Mouse (Mus musculus): ENCODE data around the gene Sult2b1.

Sult2b1 gene

DNA sequence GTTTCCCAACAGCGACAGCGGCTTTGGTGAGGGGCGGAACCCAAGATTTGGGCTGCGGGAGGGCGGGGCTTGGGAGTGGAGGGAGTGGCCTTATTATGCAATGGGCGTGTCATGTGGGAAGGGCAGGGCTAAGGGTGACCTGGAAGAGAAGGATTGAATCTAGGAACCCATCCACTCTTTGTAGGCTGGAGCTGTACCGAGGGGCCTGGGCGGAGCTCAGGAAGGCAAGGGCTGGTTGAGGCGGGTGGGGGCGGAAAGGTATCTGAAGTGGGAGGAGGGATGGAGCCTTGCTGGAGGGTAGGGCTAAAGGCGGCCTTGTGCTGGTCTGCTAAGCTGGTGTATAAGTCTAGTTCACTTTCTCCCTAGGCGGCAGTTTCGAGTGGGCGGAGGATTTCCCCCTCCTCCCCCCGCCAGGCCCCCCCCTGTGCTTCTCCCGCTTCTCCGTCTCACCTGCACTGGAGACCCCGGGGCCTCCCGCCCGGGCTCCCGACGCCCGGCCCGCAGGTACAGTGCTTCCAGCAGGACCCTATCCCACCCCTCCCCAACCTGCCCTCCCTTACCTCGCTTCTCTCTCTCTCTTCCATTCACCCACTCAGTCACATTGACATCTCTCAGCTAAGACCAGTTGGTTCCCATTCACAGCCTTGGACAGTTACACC, 16.2 kb upstream of the Sult2b1 start:
- no peak for DNase-seq (ENCODE audit: low spot score)

DNA sequence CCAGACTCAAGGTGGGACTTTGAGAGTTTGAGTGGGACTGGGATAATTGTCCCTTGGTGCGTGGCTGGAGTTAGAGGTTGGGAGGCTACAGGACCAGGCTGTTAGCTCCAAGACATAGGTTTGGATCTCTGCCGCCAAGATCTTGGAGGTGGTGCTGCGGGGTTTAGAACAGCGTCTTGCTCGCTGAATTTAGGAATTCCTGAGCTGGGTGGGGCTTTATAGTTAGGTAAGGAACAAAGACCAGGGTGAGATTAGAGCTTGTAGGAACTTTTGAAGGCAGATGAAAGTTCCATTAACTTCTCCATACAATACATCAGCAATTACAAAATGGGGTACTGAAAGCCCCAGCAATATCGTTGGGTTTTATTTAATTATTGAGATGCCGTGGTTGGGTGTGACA, 15.5 kb upstream of the Sult2b1 start:
- DNase-seq (ENCODE audit: low spot score), result no peak

DNA sequence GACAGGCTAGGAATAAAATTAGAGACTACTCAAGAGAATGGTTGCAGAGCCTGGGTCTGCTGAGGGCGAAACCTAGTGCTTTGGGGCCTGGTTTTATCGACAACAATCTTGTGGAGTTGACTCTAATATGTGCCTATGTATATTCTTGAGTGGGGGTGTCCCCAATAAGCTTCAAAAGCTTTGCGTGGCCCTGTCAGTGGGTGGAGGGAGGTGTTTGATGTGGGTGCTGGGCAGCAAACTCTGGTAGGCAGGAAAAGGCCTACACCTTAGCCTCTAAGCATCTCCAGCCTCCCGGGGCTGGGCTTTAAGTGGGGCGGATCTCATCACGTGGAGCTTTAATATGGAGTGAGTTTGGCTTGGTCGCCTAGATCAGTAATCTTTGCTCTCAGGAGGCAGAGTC, 14.5 kb upstream of the Sult2b1 start:
- no peak for DNase-seq (ENCODE audit: low spot score)

DNA sequence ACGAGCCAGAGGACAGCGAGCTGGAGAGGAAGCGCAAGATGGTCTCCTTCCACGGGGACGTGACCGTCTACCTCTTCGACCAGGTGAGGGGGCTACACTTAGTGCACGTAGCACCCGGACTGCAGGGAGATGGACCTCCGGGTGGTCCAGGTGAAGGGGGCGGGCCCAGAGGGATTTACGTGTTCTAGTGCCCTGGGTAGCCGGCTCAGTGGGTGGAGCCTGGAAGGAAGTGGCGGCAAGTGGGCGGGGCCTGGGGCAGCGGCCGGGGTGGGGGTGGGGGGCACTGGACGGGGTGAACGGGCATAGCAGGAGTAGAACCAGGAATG, 14.0 kb upstream of the Sult2b1 start:
- no peak for DNase-seq (ENCODE audit: low spot score)

DNA sequence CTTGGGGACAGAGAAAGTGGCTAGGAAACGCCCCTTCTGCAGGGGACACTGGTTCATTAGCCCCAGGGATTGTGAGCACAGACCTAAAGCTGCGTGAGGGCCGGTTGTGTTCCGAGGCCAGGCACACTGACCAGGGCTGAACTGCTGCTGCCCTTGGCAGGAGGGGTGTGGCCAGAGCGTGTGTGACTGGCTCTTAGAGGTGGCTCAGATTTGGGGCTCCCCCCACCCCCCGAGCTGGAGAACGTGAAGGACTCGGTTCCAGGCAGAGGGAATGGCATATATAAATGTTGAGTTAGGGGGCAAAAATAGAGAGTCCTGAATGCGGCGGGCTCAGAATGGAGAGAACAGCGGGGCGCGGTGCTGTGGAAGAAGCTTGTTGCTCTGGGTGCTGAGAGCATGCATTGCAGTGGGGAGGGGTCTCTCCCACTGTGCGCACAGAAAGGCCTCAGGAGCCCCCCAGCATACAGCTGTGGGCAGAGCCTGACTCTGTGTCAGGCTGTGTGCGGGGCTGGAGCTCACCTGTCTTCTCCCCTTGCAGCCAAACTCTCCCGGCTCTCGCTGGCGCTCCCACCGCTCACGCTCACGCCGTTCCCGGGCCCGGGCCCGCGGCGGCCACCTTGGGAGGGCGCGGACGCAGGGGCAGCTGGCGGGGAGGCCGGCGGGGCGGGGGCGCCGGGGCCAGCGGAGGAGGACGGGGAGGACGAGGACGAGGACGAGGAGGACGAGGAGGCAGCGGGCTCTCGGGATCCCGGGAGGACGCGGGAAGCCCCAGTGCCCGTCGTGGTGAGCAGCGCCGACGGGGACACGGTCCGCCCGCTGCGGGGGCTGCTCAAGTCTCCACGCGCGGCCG, 13.4 kb upstream of the Sult2b1 start:
- no peak for DNase-seq (ENCODE audit: low spot score)

DNA sequence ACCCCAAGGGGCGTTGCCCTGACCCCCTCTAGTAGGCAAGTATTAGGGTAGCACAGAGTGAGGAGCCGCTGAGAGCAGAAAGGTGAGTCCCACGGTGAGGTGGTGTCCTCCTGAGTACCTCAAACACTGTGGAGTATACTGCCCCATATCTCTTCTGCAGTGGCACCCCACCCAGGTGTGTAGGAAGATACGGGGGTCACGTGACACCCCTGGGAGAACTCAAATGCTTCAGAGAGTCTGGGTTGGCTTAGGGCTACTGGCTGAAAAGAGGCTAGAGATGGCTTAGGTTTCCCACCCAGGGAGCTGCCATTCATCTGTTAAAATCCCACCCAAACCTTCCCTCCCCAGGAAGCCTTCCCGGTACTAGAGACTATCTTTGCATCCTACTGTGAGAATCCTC, 12.5 kb upstream of the Sult2b1 start:
- DNase-seq (ENCODE audit: low spot score), result no peak

DNA sequence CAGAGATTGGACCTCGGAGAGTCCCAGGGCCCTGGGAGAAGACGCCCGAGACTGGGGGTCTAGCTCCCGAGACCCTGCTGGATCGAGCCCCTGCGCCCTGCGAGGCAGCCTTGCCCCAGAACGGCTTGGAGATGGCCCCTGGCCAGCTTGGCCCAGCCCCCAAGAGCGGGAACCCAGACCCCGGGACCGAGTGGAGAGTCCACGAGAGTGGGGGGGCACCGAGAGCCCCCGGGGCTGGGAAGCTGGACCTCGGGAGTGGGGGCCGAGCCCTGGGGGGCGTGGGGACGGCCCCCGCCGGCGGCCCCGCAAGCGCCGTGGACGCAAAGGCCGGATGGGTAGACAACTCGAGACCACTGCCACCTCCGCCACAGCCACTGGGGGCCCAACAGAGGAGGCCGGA, 10.5 kb upstream of the Sult2b1 start:
- DNase-seq (ENCODE audit: low spot score), result no peak

DNA sequence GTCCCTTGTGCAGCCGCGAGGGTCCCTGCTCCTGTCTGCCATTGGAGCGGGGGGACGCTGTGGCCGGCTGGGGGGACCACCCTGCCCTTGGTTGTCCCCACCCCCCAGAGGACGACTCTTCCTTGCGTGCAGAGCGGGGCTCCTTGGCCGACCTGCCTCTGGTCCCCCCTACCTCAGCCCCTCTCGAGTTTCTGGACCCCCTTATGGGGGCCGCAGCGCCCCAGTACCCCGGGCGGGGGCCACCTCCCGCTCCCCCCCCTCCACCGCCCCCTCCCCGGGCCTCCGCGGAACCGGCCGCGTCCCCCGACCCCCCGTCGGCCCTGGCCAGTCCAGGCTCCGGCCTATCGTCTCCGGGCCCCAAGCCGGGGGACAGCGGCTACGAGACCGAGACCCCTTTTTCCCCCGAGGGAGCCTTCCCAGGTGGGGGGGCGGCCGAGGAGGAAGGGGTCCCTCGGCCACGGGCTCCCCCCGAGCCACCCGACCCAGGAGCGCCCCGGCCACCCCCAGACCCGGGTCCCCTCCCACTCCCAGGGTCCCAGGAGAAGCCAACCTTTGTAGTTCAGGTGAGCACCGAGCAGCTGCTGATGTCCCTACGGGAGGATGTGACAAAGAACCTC, 9.6 kb upstream of the Sult2b1 start:
- no peak for DNase-seq (ENCODE audit: low spot score)

DNA sequence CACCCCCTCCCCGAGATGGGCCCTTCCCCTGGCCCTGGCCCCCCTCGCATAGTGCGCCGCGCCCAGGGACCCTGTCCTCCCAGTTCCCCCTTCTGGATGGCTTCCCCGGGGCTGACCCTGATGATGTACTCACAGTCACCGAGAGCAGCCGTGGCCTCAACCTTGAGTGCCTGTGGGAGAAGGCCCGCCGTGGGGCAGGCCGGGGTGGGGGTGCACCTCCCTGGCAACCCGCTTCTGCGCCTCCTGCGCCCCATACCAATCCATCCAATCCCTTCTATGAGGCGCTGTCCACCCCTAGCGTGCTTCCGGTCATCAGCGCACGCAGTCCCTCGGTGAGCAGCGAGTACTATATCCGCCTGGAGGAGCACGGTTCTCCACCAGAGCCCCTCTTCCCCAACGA, 8.8 kb upstream of the Sult2b1 start:
- DNase-seq (ENCODE audit: low spot score), result no peak

DNA sequence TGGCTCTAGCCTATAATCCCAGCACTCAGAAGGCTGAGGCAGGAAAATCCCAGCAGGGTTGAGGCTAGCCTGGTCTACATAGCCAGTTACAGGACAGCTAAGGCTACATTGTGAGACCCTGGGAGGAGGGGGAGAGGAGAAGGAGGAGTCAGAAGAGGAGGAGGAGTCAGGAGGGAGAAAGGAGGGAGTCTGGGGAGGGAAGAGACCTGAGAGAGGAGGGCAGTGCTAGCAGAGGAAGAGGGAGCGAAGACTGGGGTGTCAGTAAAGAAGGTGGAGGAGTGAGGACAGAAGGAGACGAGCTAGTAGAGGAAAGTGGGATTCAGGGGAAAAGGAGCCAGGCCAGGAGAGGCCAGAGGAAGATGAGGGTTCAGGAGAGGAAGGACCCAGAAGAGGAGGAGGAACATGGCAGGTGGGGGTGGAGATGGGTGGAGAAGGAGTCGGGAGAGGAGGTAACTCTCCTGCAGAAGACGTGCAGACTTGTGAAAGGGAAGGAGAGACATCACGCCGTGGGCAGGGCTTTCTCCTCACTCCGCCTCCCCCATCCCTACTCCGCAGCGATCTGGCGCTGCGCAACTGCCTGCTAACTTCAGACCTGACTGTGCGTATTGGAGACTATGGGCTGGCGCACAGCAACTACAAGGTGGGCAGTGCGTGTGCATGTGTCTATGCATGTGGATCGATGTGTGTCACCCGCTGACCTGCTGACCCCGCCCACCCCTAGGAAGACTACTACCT, 7.5 kb upstream of the Sult2b1 start:
- DNase-seq (ENCODE audit: low spot score), result no peak

DNA sequence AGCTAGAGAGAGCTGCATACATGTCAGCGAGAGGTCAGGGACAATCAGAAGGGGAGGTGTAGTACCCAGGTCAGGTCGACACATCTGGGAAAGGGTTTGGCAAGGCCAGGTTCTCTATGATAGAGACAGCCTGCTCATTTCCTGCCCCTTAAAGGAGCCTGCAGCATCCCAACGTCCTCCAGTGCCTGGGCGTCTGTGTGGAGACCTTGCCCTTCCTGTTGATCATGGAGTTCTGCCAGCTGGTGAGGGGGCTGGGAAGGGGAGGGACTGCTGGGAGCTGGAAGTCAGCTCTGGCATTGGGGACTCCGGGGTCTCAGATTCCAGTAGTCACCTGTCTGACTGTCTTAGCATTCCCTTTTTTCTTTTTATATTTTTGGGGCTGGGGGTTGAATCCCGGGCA, 6.3 kb upstream of the Sult2b1 start:
- DNase-seq (ENCODE audit: low spot score), result no peak

DNA sequence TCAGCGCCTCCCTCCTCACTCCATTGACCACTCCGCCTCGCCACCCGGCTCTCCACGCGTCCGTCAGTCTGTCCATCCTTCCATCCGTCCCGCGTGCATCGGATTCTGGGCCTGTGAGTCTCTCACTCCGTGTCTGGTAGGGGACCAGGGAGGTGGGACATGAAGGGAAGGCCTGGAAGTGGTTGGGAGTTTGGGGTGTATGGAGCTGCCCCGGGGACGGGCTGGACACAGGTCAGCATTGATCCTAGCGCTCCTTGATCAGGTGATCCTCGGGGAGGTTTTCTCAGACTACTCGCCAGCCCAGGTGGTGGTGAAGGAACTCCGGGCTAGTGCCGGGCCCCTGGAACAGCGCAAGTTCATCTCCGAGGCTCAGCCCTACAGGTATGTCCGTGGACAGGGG, 3.2 kb upstream of the Sult2b1 start:
- no peak for DNase-seq (ENCODE audit: low spot score)

DNA sequence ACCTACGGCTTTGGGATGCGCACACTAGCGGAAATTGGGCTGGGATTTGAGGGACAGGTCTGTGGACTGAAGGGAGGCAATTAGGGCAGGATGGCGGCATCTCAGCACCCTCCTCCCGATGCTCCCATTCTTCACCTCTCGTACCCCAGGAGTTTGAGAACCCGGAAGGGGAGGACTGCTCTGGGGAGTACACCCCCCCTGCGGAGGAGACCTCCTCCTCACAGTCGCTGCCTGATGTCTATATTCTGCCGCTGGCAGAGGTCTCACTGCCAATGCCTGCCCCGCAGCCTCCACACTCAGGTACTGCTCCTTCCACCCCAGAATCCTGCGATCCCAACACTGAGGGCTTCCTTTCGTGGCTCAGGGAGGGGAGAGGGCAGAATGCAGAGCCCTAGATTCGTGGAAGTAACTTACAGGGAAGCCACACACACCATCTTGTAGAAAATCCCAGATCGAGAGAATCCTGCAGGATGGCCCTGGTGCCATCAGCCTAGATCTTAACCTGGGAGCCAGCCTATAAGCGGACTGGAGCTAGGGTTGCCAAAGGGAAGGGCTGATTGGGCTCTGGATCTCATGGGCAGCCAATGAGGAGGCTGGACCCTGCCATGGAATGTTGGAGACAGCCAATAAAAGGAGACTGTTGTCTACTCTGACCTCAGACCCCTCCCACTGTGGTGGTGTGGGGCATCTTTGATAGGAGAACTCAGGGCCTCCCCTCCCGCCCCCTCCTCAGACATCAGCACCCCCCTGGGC, 2.4 kb upstream of the Sult2b1 start:
- DNase-seq (ENCODE audit: low spot score), result no peak

DNA sequence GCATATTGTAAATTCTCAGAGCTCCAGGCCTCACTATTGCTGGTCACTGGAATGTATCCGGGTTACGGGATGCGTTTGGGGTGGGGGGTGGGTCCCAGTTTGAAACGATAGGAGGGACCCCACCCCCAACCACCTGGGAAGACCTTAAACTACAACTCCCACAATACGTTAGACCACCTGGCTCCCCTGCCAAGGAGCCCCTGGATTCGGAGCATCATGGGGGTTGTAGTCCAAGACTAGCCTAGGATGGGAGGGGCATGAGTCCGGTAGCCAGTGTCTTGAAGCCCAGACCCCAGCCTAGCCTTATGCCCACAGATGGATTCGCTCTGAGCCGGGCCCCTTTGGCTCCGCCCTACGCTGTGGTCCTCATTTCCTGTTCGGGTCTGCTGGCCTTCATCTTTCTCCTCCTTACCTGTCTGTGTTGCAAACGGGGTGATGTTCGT, 1.7 kb upstream of the Sult2b1 start:
- no peak for DNase-seq (ENCODE audit: low spot score)

DNA sequence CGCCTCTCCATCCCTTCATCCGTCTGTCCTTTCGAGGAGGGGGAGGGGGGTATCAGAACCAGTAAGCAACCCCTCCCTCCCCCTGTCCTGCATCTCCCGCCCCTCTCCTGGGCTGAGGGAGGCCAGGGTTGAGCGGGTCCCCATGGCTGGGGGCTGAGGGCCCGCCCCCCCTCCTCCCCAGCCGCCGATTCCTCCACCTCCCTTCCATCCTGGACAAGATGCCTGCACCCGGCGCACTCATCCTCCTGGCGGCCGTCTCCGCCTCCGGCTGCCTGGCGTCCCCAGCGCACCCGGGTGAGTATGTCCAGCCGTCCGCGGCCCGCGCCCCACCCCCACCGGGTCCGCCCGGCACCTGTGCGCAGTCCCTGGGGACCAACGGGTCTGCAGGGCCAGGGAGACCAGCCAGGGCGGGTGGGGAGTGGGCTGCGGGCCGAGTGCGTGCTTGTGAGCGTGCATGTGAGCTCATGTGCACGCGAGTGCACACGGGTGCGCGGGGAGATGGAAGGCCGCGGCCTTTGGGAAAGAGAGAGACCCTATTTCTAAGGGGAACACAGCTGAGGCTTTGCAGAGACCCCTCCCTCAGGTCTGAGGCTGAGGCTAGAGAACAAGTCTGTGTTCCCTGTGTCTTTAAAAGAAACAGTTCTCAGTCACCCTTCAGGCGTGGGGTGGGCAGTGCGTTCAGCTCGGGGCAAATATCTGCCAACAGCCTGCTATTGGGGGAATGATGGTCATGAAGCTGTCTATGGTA, 1.1 kb upstream of the Sult2b1 start:
- no peak for DNase-seq (ENCODE audit: low spot score)

DNA sequence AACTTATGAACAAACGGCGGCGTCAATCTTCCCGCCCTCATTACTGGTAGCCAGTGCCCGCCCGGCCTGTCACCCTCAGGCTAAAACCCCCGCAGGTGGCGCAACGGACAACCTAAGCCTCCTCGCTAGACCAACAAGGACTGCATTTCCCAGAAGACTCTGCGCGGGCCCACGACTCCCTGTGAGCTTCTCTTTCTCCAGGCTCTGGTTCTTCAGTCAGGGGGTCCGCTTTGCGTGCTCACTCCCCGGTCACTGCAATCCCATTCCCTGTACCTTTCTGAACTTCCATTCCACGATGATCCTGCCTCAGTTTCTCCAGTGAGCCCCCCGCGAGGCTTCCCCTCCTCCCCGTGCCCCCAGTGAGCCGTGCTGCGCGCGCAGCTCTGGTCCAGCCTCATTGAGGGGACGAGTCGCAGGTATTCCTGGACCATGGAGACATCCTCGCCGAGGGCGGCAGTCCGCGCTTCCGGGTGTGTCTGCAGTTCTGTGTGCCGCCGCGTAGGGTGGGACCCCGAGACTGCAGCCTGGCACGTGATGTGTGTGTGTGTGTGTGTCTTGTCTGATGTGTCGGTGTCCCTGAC, 868 bp downstream of the Sult2b1 start, which contains the start of gene Lmtk3:
TSS of gene Lmtk3 (plus strand) at position 228 of the 581 bp plus-strand sequence.
- no peak for DNase-seq (ENCODE audit: low spot score)

DNA sequence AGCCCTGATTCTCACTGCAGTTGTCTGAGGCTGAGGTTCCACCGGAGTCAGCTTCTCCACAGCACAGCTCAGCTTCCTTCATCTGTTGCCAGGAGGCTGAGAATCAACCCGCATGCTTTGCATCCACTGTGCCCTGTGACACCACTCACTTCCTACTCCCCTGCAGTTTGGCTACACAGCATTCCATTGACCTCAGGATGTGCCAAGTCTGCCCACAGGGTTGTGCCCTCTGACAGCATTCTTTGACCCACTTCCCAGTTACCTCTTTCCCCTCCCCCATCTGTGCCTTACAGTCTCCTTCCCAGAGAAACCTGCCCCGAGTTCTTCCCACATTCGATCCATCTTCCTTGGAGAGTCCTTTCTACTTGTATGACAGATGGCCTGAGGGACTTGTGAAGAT, 2.2 kb downstream of the Sult2b1 start:
- DNase-seq (ENCODE audit: low spot score), result no peak

DNA sequence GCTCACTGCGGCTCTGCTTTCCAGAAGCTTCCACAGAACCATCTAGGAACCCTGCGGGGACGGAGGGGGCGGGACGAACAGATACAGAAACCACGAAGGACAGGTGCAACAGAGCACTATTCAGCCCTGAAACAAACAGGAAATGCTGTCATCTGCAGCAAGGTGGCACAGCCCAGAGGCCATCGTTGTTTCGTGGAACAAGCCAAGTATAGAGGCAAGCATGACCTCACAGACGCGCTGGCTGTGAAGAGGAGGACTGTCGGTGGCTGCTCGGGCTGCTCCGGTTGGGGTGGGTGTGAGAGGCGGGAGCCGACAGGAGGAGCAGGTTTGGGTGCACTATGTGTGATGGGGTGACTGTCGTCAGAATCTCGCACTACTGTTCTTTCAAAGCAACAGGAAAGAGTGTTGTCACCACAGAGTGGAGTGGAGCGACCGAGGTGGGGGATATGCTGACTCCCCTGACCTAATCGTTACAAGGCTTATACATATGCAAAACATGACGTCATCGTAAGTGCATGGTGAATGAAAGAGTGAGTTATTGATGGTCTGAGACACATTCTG, 5.3 kb downstream of the Sult2b1 start:
- DNase-seq (ENCODE audit: low spot score), result no peak

DNA sequence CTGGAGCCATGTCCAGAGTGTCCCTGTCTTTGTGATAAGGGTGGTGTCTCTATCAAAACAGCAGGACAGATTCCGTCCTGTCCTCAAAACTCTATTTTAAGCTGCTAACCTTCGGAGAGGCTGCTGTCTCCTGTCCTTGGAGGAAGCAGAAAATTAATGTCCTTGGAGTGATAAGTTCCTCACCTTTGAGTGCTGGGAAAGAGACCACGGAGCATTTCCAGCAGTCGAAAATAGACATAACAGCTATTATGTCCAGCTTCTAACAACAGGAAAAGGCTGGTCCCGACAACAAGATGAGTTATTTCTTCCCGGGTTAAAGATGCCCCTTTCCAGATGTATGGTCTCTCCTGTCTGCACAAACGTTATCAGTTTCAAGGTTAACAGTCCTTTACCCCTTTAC, 9.2 kb downstream of the Sult2b1 start:
- no peak for DNase-seq (ENCODE audit: low spot score)

DNA sequence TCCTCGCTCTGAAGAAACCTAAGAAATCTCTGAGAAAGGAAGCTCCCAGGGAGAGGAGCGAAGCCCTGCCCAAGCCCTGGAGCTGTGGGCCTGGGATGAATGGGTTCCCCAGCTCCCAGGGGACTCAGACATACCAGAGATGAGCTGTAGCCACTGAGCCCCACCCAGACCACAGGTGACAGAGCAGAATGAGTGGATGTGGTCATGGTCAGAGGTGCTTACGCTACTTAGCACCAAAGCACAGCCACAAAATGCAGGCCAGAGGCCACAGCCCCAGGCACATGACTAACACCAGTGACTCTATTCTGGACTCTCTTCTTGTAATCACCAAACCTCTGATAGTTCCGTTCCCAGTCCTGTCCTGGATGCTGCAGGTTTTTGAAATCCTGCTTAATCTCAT, 13.4 kb downstream of the Sult2b1 start:
- DNase-seq (ENCODE audit: low spot score), result no peak
